Mouse (Mus musculus): ENCODE measurements around the gene Gpr85. TPM values are rescaled to one million over a fixed set of nuclear protein-coding genes. Genes with fewer than 3 reads are reported as not detected.

Gene Gpr85
- polyA plus RNA-seq, 1 experiment from 2014 or later, result 5.6 TPM

Other genes starting within 250 kb of the Gpr85 start
- 29.1 and 32.9 TPM in 2 replicates for gene Tmem168, start 231.8 kb downstream of the Gpr85 start, polyA plus RNA-seq (2016; fragmentation: Nextera tagmentation; extraction: Ambion mirVana)
- gene Bmt2, start 162.0 kb downstream of the Gpr85 start, polyA plus RNA-seq (2016; fragmentation: Nextera tagmentation; extraction: Ambion mirVana), result 19.0 and 20.5 TPM in 2 replicates
- 109 and 111 TPM in 2 replicates for gene 2610001J05Rik, start 31.6 kb upstream of the Gpr85 start, polyA plus RNA-seq (2016; fragmentation: Nextera tagmentation; extraction: Ambion mirVana)